Mouse (Mus musculus): ENCODE results near the gene Mbnl2.

DNA sequence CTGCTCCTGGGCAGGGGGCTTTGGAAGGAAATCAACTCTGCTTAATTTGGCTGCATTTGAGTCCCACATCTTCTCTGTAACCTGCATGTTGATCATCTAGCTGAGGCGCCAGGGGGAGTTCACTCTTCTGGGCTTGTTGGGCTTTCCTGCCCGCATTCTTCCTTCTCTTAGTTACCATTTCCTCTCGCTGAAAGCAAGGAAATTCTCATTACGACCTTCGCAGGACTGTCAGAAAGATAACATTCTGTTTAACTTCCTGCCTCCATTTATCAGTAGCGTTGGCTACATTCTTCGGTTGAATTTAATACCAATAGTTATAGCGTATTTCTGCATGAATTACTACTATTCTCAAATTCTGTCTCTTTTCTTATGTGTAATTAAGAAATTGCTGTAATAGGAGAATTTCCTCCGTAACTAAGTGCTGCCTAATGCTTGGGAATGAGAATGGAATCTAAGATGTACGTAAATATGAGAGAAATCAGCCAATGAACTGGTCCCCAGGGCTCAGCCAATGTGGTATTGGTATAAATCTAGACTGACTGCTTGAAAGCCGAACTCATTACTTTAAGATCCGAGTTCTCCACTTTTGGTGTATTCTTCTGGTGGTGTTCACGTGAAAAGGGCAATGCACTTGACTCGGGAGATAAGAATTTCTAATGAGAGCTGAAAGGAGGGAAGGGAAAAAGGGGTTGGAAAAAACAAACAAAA is 76.8 kb downstream of the Mbnl2 start:
- TF ChIP-seq CTCF (IDR thresholded peaks at IDR 0.05 in 2 of 3, conservative IDR thresholded peaks at IDR 0.05 in 1 of 3; ENCODE audit: control insufficient read depth in 1 of 3, insufficient read depth in 1 of 3, low read depth in 2 of 3, low read length in 3 of 3, poor library complexity in 1 of 3, severe bottlenecking in 1 of 3): no peak
- no peak for TF ChIP-seq MAFK (IDR thresholded peaks at IDR 0.05; ENCODE audit: borderline replicate concordance, low read depth, low read length)
- TF ChIP-seq TBP (IDR thresholded peaks at IDR 0.05; ENCODE audit: low read depth, low read length): no peak
- no peak for TF ChIP-seq POLR2A (IDR thresholded peaks at IDR 0.05; ENCODE audit: control insufficient read depth in 1 of 2, insufficient read depth in 1 of 2, low read depth in 1 of 2, low read length in 2 of 2, poor library complexity in 1 of 2)

Data from MEL (cell line).